Mouse (Mus musculus) G1E (cell line): ENCODE results near the gene Nfx1.

Source experiments
- CTCF ChIP-seq: IDR thresholded peaks from 2 replicates; pipeline ENCODE4 v1.5.1; 2012; ENCODE audit warnings: low read depth, low read length, inconsistent platforms, mixed read lengths
- GATA1 ChIP-seq: IDR thresholded peaks from 2 replicates; pipeline ENCODE4 v1.6.1; 2012; ENCODE audit warnings: borderline replicate concordance, low read length, inconsistent platforms, mixed read lengths
- GATA2 ChIP-seq: IDR thresholded peaks from 2 replicates; pipeline ENCODE4 v1.6.1; 2012; ENCODE audit warnings: low read depth, low read length, inconsistent platforms, borderline replicate concordance
- POLR2AphosphoS5 ChIP-seq: IDR thresholded peaks from 2 replicates; pipeline ENCODE4 v1.6.1; 2012; ENCODE audit warnings: low read depth, low read length, inconsistent platforms; ENCODE audit not compliant: insufficient replicate concordance

DNA sequence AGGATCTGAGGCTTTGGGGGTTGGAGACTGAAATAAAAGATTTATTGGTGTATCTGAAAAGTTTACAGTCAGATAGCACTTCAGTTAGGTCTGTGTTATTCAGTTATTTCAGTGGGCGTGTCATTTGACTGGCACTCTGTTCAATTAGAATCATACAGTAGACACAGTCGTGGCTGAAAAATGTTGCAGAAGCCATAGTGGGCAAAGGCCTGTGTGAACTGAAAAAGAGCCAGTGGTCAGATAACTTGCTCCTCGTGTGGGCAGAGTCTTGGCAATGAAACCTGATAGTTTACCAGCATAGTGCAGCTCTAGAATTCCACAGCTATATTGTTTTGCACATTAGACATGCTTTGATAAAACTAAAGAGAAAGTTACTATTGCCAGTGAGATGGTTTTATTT, 11.8 kb downstream of the Nfx1 start:
- TF ChIP-seq CTCF (no peak), GATA1 (no peak), POLR2AphosphoS5 (no peak), GATA2 (no peak)
